Mouse (Mus musculus) thymus, adult 2 months (tissue): ENCODE data around the gene Col6a5.

Experiments
- CTCF ChIP-seq: fragments of 200-500 bp; IDR thresholded peaks from 2 replicates; pipeline ENCODE4 v1.5.1; 2012; ENCODE audit warnings: mild to moderate bottlenecking, control low read depth, low read length, moderate library complexity, borderline replicate concordance; ENCODE audit not compliant: control insufficient read depth, poor library complexity, insufficient read depth; ENCODE audit errors: extremely low read depth
- POLR2A ChIP-seq: fragments of 200-500 bp; IDR thresholded peaks from 2 replicates; pipeline ENCODE4 v1.6.1; 2012; ENCODE audit warnings: mild to moderate bottlenecking, low read length, control low read depth, moderate library complexity; ENCODE audit not compliant: control insufficient read depth, poor library complexity, insufficient read depth; ENCODE audit errors: extremely low read depth

DNA sequence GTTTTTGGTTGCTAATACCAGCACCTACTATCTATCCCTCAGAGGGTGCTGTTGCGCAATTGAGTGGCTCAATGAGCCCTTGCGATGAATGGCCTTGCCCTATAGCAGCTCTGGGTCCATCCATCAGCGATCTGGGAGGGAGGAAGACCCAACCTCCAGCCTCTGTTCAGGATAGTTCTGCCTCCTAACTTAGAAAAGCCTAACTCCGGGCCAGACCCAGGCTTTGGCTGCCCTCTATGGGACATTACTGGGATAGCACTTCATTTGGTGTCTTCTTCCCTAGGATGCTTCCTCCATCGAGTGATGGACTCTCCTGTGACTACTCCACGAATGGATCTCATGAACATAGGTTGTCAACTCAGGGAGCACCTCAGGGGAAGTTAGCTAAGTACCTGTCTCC is 102.7 kb downstream of the Col6a5 start:
- TF ChIP-seq CTCF (no peak), POLR2A (no peak)
